Mouse (Mus musculus) forebrain, embryonic 12.5 days (tissue): ENCODE measurements around the gene 1700018G05Rik. TPM values are rescaled to one million over a fixed set of nuclear protein-coding genes. Genes with fewer than 3 reads are reported as not detected.
"Not testable (repeated sequence)": the region's sequence is repeated elsewhere in the genome, so short reads cannot be mapped to it uniquely, and the experiment has no call there.

ENCODE experiments used
- ATAC-seq: fragments of 200-750 bp; cut with Nextera tagmentation; 2 replicates; pipeline ENCODE4 v1.8.0; 2017; ENCODE audit warnings: moderate TSS enrichment; ENCODE audit not compliant: low FRiP score
- H3K27ac ChIP-seq: fragments of 300-500 bp; sonication (generic); 2 replicates; pipeline ENCODE4 v1.5.1; 2016; ENCODE audit warnings: mild to moderate bottlenecking
- H3K27me3 ChIP-seq: fragments of 300-500 bp; sonication (generic); 2 replicates; pipeline ENCODE4 v1.6.1; 2016; ENCODE audit warnings: mild to moderate bottlenecking
- H3K36me3 ChIP-seq: fragments of 300-500 bp; sonication (generic); replicated peaks from 2 replicates; pipeline ENCODE4 v1.6.1; 2016; ENCODE audit warnings: mild to moderate bottlenecking
- H3K4me1 ChIP-seq: fragments of 300-500 bp; sonication (generic); 2 replicates; pipeline ENCODE4 v1.6.1; 2016
- H3K4me2 ChIP-seq: fragments of 300-500 bp; sonication (generic); 2 replicates; pipeline ENCODE4 v1.6.1; 2016; ENCODE audit warnings: mild to moderate bottlenecking, moderate library complexity
- H3K4me3 ChIP-seq: fragments of 300-500 bp; sonication (generic); replicated peaks from 2 replicates; pipeline ENCODE4 v1.5.1; 2016; ENCODE audit warnings: mild to moderate bottlenecking
- H3K9ac ChIP-seq: fragments of 300-500 bp; sonication (generic); 2 replicates; pipeline ENCODE4 v1.6.1; 2016; ENCODE audit warnings: mild to moderate bottlenecking
- H3K9me3 ChIP-seq: fragments of 300-500 bp; sonication (generic); 2 replicates; pipeline ENCODE4 v1.6.1; 2016
- WGBS: fragments of 180-500 bp; shearing (Covaris S2); methylation state at CpG from one replicate; pipeline ENCODE4 v1.1.7; 2016; 5-methylcytosine and 5-hydroxymethylcytosine counted together
- polyA plus RNA-seq: library from polyadenylated mRNA; unstranded; fragments of >200 nt; fragmentation: Nextera tagmentation; extraction: Ambion mirVana; gene quantifications from 2 replicates; pipeline ENCODE4 v1.2.1, GENCODE M21; 2016

1700018G05Rik gene
- polyA plus RNA-seq: not detected in 2 replicates

- H3K36me3 ChIP-seq, H3K4me1 ChIP-seq, H3K27ac ChIP-seq, H3K9ac ChIP-seq, H3K9me3 ChIP-seq, H3K4me3 ChIP-seq, ATAC-seq, H3K4me2 ChIP-seq: not testable (repeated sequence)
- peaks cover 11% of the 10 kb centered on the region for H3K27me3 ChIP-seq
- 83% methylated on average over 6 of the region's 6 CpGs for WGBS
Measured at GRCm38 (mm10) chrX:102928072-102928471, at the start of gene 1700018G05Rik. 1700018G05Rik (plus strand) TSS chrX:102928372.

- peaks cover 18% of the 10 kb centered on the region for H3K27me3 ChIP-seq
- not testable (repeated sequence) for H3K27ac ChIP-seq, H3K36me3 ChIP-seq, ATAC-seq, H3K9ac ChIP-seq, H3K4me1 ChIP-seq, H3K4me2 ChIP-seq, H3K4me3 ChIP-seq, H3K9me3 ChIP-seq
- 81% methylated on average over 8 of the region's 9 CpGs for WGBS
Measured at GRCm38 (mm10) chrX:102908587-102908986, 19.6 kb upstream of the 1700018G05Rik start, which contains the start of the genes Dmrtc1a and 1700011M02Rik. Dmrtc1a (minus strand) TSS chrX:102908687. 1700011M02Rik (plus strand) TSS chrX:102908905.

DNA sequence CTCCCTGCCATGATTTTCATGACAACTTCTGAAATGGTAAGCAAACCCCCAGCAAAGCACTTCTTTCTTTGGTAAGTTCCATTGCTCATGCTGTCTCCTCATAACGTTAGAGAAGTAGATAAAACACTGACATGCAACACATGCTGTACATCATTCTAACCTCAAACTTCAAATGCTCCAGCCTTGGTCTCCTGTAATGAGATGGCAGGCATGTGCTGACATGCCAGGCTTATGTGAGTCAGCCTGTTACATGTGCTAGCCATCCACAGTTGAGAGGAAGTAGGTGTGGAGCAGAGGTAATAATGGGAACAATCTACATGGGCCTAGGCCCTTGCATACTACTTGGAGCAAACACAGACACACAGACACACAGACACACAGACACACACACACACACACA is 13.3 kb upstream of the 1700018G05Rik start:
- not testable (repeated sequence) for H3K9me3 ChIP-seq, H3K27me3 ChIP-seq, H3K4me2 ChIP-seq, H3K4me3 ChIP-seq, H3K9ac ChIP-seq, H3K27ac ChIP-seq, H3K36me3 ChIP-seq, H3K4me1 ChIP-seq, ATAC-seq
- WGBS: 70% methylated on average over 1 of the region's 1 CpGs

DNA sequence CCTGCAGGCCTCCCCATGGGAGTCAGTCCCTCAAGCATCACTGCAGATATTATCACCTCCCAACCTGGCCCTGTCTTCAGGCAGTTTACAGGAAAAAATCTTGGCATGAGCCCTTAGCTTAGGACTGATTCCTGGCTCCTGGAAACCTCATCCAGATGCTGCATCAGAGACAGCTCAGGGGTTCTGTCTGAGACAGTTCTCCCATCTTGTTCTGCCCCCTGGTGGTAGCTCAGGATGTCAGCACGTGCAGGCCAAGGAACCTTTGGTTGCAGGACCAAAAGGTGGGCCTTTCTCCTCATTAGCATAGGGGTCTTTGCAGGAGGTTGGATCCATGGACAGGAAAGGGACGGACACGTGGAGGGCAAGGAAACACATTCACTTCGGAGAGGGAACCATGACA is 1.5 kb upstream of the 1700018G05Rik start:
- not testable (repeated sequence) for H3K4me2 ChIP-seq, H3K4me1 ChIP-seq, H3K27ac ChIP-seq, H3K9me3 ChIP-seq, ATAC-seq, H3K4me3 ChIP-seq, H3K36me3 ChIP-seq, H3K9ac ChIP-seq
- WGBS: 36% methylated on average over 4 of the region's 4 CpGs
- H3K27me3 ChIP-seq: peaks cover 14% of the 10 kb centered on the region

DNA sequence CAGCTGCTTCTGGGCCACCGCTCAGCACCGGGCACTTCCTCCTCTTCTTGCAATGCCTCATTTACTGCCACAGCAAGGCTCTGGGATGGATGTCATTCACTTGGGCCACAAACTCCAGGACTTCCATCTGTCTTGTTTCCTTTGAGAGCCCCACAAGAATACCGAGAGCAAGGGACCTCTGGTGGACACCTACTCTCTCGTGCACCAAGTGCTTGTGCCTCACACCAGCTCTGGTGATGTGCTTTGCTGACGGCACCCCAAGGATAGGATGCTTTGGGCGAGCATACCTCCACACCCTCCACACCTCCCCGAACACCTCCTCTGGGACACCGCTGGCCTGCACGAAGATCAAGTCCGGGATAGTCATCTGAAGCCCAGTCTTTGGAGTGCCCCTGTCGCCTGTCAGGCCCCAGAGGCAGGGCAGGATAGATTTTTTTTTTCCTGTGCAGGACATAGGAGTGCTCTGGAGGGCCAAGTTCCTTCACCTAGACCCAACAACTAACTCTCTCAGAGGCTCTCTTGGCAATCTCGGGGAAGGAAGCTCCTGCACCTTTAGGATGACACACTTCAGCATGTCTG is 4.9 kb downstream of the 1700018G05Rik start:
- peak overlapping the region; percentile 68; the same call in 1 of the 2 replicates for H3K9ac ChIP-seq
- H3K9me3 ChIP-seq: no peaks in the 10 kb centered on the region
- H3K27ac ChIP-seq: no peak overlapping the region
- WGBS: 52% methylated on average over 12 of the region's 12 CpGs
- ATAC-seq: peak; percentile 11
- H3K36me3 ChIP-seq: no peaks in the 10 kb centered on the region
- 0 out of 2 replicates have a peak, but pooled peaks cover 3% of the 10 kb centered on the region for H3K4me1 ChIP-seq
- H3K27me3 ChIP-seq: peaks cover 45% of the 10 kb centered on the region
- H3K4me2 ChIP-seq: peak overlapping the region; percentile 62
- peak overlapping the region; percentile 57 for H3K4me3 ChIP-seq

DNA sequence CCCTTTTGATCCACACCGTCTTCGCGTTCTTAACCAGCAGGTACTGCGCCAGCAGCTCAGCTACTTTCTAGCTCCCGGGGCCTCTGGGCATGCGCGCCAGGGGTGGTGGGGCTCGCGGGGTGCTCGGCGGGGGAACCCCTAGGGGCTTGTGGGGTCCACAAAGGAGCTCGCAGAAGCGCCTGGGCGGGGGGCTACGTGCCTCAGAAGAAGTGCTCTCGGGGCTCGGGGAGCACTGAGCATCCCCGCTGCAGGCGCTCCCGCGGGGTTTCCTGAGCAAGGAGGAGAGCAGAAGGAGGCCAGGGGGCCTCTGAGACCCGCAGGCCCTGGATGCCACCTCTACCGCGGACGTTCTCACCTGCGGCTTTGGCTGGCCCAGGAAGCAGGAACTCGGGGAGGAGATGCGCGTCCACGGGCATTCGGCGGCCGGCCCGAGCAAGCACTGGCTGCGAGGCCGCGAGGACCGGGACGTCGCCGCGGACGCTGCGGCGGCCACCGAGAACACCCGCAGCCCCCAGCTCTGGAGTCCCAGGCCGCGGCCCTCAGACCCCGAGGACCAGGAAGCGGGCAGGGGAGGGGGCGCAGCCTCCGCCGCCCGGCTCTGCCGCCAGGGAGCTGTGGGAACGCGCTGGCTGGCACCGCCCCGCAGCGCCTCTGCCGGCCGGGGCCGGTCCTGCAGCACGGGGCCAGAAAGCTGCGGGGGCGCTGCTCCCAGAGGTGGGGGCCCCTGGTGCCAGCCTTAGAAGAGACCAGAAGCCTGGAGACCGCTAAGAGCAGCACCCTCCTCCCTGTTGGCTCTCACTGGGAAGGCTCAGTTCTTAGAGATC is 5.6 kb downstream of the 1700018G05Rik start:
- no peaks in the 10 kb centered on the region for H3K9me3 ChIP-seq
- H3K4me2 ChIP-seq: peak overlapping the region; percentile 62
- 0 out of 2 replicates have a peak, but pooled peaks cover 3% of the 10 kb centered on the region for H3K4me1 ChIP-seq
- peak; percentile 84 for ATAC-seq
- H3K4me3 ChIP-seq: peak overlapping the region; percentile 57
- H3K27ac ChIP-seq: no peak overlapping the region
- no peaks in the 10 kb centered on the region for H3K36me3 ChIP-seq
- peaks cover 45% of the 10 kb centered on the region for H3K27me3 ChIP-seq
- 22% methylated on average over 56 of the region's 68 CpGs for WGBS
- H3K9ac ChIP-seq: peak overlapping the region; percentile 68

GRCm38 (mm10) chrX:102934395-102934764 is 6.2 kb downstream of the 1700018G05Rik start:
- H3K27ac ChIP-seq: no peak overlapping the region
- H3K4me3 ChIP-seq: peak overlapping the region; percentile 57
- H3K9me3 ChIP-seq: no peaks in the 10 kb centered on the region
- ATAC-seq: no peak; the same call in 1 of the 2 replicates
- 0 out of 2 replicates have a peak, but pooled peaks cover 3% of the 10 kb centered on the region for H3K4me1 ChIP-seq
- 52% methylated on average over 8 of the region's 8 CpGs for WGBS
- H3K9ac ChIP-seq: no peak overlapping the region
- no peaks in the 10 kb centered on the region for H3K36me3 ChIP-seq
- H3K4me2 ChIP-seq: peak overlapping the region; percentile 62
- peaks cover 45% of the 10 kb centered on the region for H3K27me3 ChIP-seq

DNA sequence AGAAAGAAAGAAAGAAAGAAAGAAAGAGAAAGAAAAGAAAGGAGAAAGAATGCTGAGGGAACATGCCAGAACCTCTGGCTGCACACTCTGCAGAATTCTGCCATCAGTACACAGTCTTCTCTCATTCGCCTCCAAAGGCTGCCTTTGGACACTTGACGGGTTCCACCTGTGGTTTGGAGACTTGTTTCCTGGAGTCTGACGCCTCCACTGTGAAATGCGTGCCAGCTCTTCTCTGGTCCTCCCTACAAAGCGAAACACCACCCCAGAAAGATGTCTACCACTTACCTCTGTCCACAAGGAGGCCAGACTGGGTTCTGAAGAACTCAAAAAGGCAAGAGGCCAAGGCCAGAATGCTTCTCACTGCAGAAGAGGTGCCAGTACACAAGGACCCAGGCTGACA is 8.6 kb downstream of the 1700018G05Rik start:
- Histone ChIP-seq H3K27me3 (peaks cover 45% of the 10 kb centered on the region), H3K4me1 (0 out of 2 replicates have a peak, but pooled peaks cover 3% of the 10 kb centered on the region), H3K4me2 (no peak overlapping the region), H3K9ac (no peak overlapping the region), H3K9me3 (no peaks in the 10 kb centered on the region), H3K27ac (no peak overlapping the region), H3K36me3 (no peaks in the 10 kb centered on the region), H3K4me3 (no peak overlapping the region)
- WGBS: 81% methylated on average over 5 of the region's 5 CpGs
- no peak for ATAC-seq

GRCm38 (mm10) chrX:102950136-102950535 is 22.0 kb downstream of the 1700018G05Rik start:
- not testable (repeated sequence) for ATAC-seq, H3K4me3 ChIP-seq, H3K9me3 ChIP-seq, H3K4me1 ChIP-seq, H3K4me2 ChIP-seq, H3K27ac ChIP-seq, H3K9ac ChIP-seq, H3K36me3 ChIP-seq
- peaks cover 18% of the 10 kb centered on the region for H3K27me3 ChIP-seq
- WGBS: 87% methylated on average over 11 of the region's 11 CpGs

- 34% methylated on average over 4 of the region's 4 CpGs for WGBS
- H3K27ac ChIP-seq: no peak overlapping the region
- H3K9me3 ChIP-seq: no peaks in the 10 kb centered on the region
- H3K36me3 ChIP-seq: no peaks in the 10 kb centered on the region
- H3K27me3 ChIP-seq: peaks cover 9% of the 10 kb centered on the region; the same call in 1 of the 2 replicates
- no peaks in the 10 kb centered on the region for H3K4me1 ChIP-seq
- H3K4me2 ChIP-seq: no peak overlapping the region
- H3K4me3 ChIP-seq: no peak overlapping the region
- no peak overlapping the region for H3K9ac ChIP-seq
- ATAC-seq: no peak
Measured at GRCm38 (mm10) chrX:102958917-102959316, 30.7 kb downstream of the 1700018G05Rik start.

DNA sequence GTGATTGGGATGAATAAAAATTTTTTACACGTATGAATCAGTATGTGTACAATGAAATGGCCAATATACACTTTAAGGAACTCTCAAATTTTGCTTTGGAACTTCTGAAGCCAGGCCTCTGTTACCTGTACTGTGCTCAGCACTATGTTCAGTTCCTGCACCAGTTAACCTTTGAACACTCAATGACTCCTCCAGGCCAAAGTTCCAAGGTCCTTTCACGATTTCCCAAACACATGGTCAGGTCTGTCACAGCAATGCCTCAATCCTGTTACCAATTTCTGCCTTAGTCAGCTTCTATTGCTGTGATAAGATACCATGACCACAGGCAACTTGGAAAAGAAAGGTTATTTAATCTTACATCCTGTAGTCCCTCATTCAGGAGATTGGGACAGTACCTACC is 32.4 kb downstream of the 1700018G05Rik start:
- Histone ChIP-seq H3K27ac (no peak overlapping the region), H3K4me3 (no peak overlapping the region), H3K4me1 (no peaks in the 10 kb centered on the region), H3K4me2 (no peak overlapping the region), H3K9me3 (no peaks in the 10 kb centered on the region), H3K27me3 (0 out of 2 replicates have a peak, but pooled peaks cover 3% of the 10 kb centered on the region), H3K36me3 (no peaks in the 10 kb centered on the region), H3K9ac (no peak overlapping the region)
- ATAC-seq: no peak
- 71% methylated on average over 2 of the region's 2 CpGs for WGBS
